Mouse (Mus musculus) limb, embryonic 14.5 days (tissue): ENCODE data around the gene Tmbim7. TPM values are rescaled to one million over a fixed set of nuclear protein-coding genes. Genes with fewer than 3 reads are reported as not detected.
"Not testable (repeated sequence)": the region's sequence is repeated elsewhere in the genome, so short reads cannot be mapped to it uniquely, and the experiment has no call there.

ENCODE experiments used
- ATAC-seq: fragments of 200-750 bp; cut with Nextera tagmentation; 2 replicates; pipeline ENCODE4 v1.8.0; 2017; ENCODE audit warnings: low read depth, moderate number of reproducible peaks, moderate TSS enrichment; ENCODE audit not compliant: low FRiP score
- DNase-seq: peaks from one replicate; pipeline ENCODE4 v3.0.0-alpha.2; 2015; ENCODE audit warnings: low spot score
- H3K27ac ChIP-seq: fragments of 300-500 bp; sonication (generic); replicated peaks from 2 replicates; pipeline ENCODE4 v1.5.1; 2014; ENCODE audit warnings: low read depth, mild to moderate bottlenecking, low read length, moderate library complexity, mixed read lengths
- H3K27me3 ChIP-seq: fragments of 300-500 bp; sonication (generic); 2 replicates; pipeline ENCODE4 v1.6.1; 2014; ENCODE audit warnings: low read length, mixed read lengths; ENCODE audit not compliant: control insufficient read depth, insufficient read depth
- H3K36me3 ChIP-seq: fragments of 300-500 bp; sonication (generic); 2 replicates; pipeline ENCODE4 v1.6.1; 2014; ENCODE audit warnings: mild to moderate bottlenecking, low read length, moderate library complexity, mixed read lengths; ENCODE audit not compliant: control insufficient read depth, insufficient read depth
- H3K4me1 ChIP-seq: fragments of 300-500 bp; sonication (generic); 2 replicates; pipeline ENCODE4 v1.6.1; 2014; ENCODE audit warnings: antibody characterized with exemption, low read length, mixed read lengths; ENCODE audit not compliant: control insufficient read depth, insufficient read depth
- H3K4me2 ChIP-seq: fragments of 300-500 bp; sonication (generic); replicated peaks from 2 replicates; pipeline ENCODE4 v1.6.1; 2014; ENCODE audit warnings: low read depth, mild to moderate bottlenecking, low read length, moderate library complexity; ENCODE audit not compliant: severe bottlenecking
- H3K4me3 ChIP-seq: fragments of 300-500 bp; sonication (generic); replicated peaks from 2 replicates; pipeline ENCODE4 v1.5.1; 2014; ENCODE audit warnings: low read length
- H3K9ac ChIP-seq: fragments of 300-500 bp; sonication (generic); 2 replicates; pipeline ENCODE4 v1.6.1; 2014; ENCODE audit warnings: mild to moderate bottlenecking, low read depth, low read length, moderate library complexity; ENCODE audit not compliant: severe bottlenecking
- H3K9me3 ChIP-seq: fragments of 300-500 bp; sonication (generic); 2 replicates; pipeline ENCODE4 v1.6.1; 2016; ENCODE audit warnings: low read length; ENCODE audit not compliant: control insufficient read depth
- POLR2A ChIP-seq: fragments of 200-500 bp; IDR thresholded peaks from 2 replicates; pipeline ENCODE4 v1.8.0; 2012; ENCODE audit warnings: inconsistent platforms, mild to moderate bottlenecking, moderate library complexity, borderline replicate concordance; ENCODE audit not compliant: insufficient read depth, insufficient read length; ENCODE audit errors: extremely low read depth
- WGBS: fragments of 180-500 bp; shearing (Covaris S2); extraction: QIAGEN DNeasy Blood & Tissue Kit; methylation state at CpG from one replicate; pipeline ENCODE4 v1.1.7; 2014; 5-methylcytosine and 5-hydroxymethylcytosine counted together
- polyA plus RNA-seq, 2 experiments: library from polyadenylated mRNA; depleted of rRNA in 1 of 2; stranded (reverse) in 1 of 2; unstranded in 1 of 2; fragments of >200 nt; fragmentation: Nextera tagmentation in 1 of 2; extraction: Ambion mirVana in 1 of 2; gene quantifications; 2 replicates each; pipeline versions ENCODE4 v1.2.1 to v1.2.3; 2012 to 2014

Gene Tmbim7
- not detected in 2 replicates for polyA plus RNA-seq (2012; rRNA removed)
- polyA plus RNA-seq (2014; fragmentation: Nextera tagmentation; extraction: Ambion mirVana), result 0.19 TPM in 1 of 2 replicates, not detected in the other

GRCm38 (mm10) chr5:3650881-3651280 is at the start of gene Tmbim7:
Gene Tmbim7 (plus strand): TSS chr5:3651181.
- no peak within 1 kb of the TSS for H3K4me2 ChIP-seq
- TF ChIP-seq POLR2A, result no peak
- no peaks in the 10 kb centered on the region for H3K4me1 ChIP-seq
- no peak for DNase-seq
- no peak within 1 kb of the TSS for H3K27ac ChIP-seq
- H3K9ac ChIP-seq, result no peak within 1 kb of the TSS
- no peak within 1 kb of the TSS for H3K4me3 ChIP-seq
- WGBS, result 71% methylated on average over 6 of the region's 6 CpGs
- H3K9me3 ChIP-seq, result no peaks in the 10 kb centered on the region
- ATAC-seq, result no peak
- H3K36me3 ChIP-seq, result no peaks in the 10 kb centered on the region
- no peaks in the 10 kb centered on the region for H3K27me3 ChIP-seq

GRCm38 (mm10) chr5:3607114-3607513 is 43.9 kb upstream of the Tmbim7 start:
- no peak for TF ChIP-seq POLR2A

GRCm38 (mm10) chr5:3609241-3609640 is 41.7 kb upstream of the Tmbim7 start:
- WGBS, result 95% methylated on average over 7 of the region's 7 CpGs
- H3K4me1 ChIP-seq, result no peaks in the 10 kb centered on the region
- H3K9ac ChIP-seq, result no peak overlapping the region
- H3K27ac ChIP-seq, result no peak overlapping the region
- H3K27me3 ChIP-seq, result no peaks in the 10 kb centered on the region
- no peak for DNase-seq
- peaks cover 43% of the 10 kb centered on the region for H3K36me3 ChIP-seq
- H3K4me3 ChIP-seq, result no peak overlapping the region
- TF ChIP-seq POLR2A, result no peak
- H3K9me3 ChIP-seq, result no peaks in the 10 kb centered on the region
- no peak for ATAC-seq
- H3K4me2 ChIP-seq, result no peak overlapping the region

More at GRCm38 (mm10) chr5:3607114-3607513, 43.9 kb upstream of the Tmbim7 start:
- ATAC-seq, result no peak
- Histone ChIP-seq H3K9ac (no peak overlapping the region), H3K27me3 (no peaks in the 10 kb centered on the region), H3K4me1 (no peaks in the 10 kb centered on the region), H3K4me2 (no peak overlapping the region), H3K27ac (no peak overlapping the region), H3K4me3 (no peak overlapping the region), H3K9me3 (no peaks in the 10 kb centered on the region), H3K36me3 (peaks cover 39% of the 10 kb centered on the region)
- 94% methylated on average over 9 of the region's 9 CpGs for WGBS
- no peak for DNase-seq

- not testable (repeated sequence) for H3K9me3 ChIP-seq, H3K27me3 ChIP-seq, H3K4me3 ChIP-seq, H3K4me1 ChIP-seq, H3K4me2 ChIP-seq, H3K27ac ChIP-seq, H3K9ac ChIP-seq, ATAC-seq, DNase-seq
- peaks cover 38% of the 10 kb centered on the region for H3K36me3 ChIP-seq
- 94% methylated on average over 2 of the region's 2 CpGs for WGBS
Observed at GRCm38 (mm10) chr5:3611835-3612234, 39.1 kb upstream of the Tmbim7 start.

- H3K27ac ChIP-seq, result no peak overlapping the region
- no peak overlapping the region for H3K9ac ChIP-seq
- ATAC-seq (no peak), DNase-seq (no peak)
- H3K9me3 ChIP-seq, result no peaks in the 10 kb centered on the region
- peaks cover 37% of the 10 kb centered on the region for H3K36me3 ChIP-seq
- no peak overlapping the region for H3K4me2 ChIP-seq
- no peak overlapping the region for H3K4me3 ChIP-seq
- H3K27me3 ChIP-seq, result no peaks in the 10 kb centered on the region
- no peaks in the 10 kb centered on the region for H3K4me1 ChIP-seq
- TF ChIP-seq POLR2A, result no peak
- 80% methylated on average over 7 of the region's 7 CpGs for WGBS
Observed at GRCm38 (mm10) chr5:3620486-3620885, 30.5 kb upstream of the Tmbim7 start.

- peaks cover 4% of the 10 kb centered on the region; the same call in 1 of the 2 replicates for H3K4me1 ChIP-seq
- H3K4me2 ChIP-seq, result no peak overlapping the region
- no peak overlapping the region for H3K4me3 ChIP-seq
- no peak overlapping the region for H3K9ac ChIP-seq
- TF ChIP-seq POLR2A, result no peak
- H3K9me3 ChIP-seq, result no peaks in the 10 kb centered on the region
- no peaks in the 10 kb centered on the region for H3K27me3 ChIP-seq
- 88% methylated on average over 5 of the region's 5 CpGs for WGBS
- no peak for ATAC-seq
- H3K27ac ChIP-seq, result no peak overlapping the region
- DNase-seq, result no peak
- peaks cover 26% of the 10 kb centered on the region for H3K36me3 ChIP-seq
Observed at GRCm38 (mm10) chr5:3630055-3630454, 20.9 kb upstream of the Tmbim7 start.
